Mouse (Mus musculus) splenic B cell, adult 2 months (primary cell): ENCODE results near the gene Poldip2.

Source experiments
- DNase-seq: peaks from one replicate; pipeline ENCODE4 v3.0.0-alpha.2; 2011; ENCODE audit warnings: low read depth, low spot score
- H3K27me3 ChIP-seq: 2 replicates; pipeline ENCODE4 v1.6.1; 2012; ENCODE audit warnings: mild to moderate bottlenecking, low read length, moderate library complexity, mixed read lengths; ENCODE audit not compliant: control insufficient read depth, poor library complexity, insufficient read depth, severe bottlenecking
- H3K36me3 ChIP-seq: 2 replicates; pipeline ENCODE4 v1.6.1; 2012; ENCODE audit warnings: mild to moderate bottlenecking, low read length, moderate library complexity, mixed read lengths; ENCODE audit not compliant: control insufficient read depth, poor library complexity, insufficient read depth, severe bottlenecking

Gene Poldip2

DNA sequence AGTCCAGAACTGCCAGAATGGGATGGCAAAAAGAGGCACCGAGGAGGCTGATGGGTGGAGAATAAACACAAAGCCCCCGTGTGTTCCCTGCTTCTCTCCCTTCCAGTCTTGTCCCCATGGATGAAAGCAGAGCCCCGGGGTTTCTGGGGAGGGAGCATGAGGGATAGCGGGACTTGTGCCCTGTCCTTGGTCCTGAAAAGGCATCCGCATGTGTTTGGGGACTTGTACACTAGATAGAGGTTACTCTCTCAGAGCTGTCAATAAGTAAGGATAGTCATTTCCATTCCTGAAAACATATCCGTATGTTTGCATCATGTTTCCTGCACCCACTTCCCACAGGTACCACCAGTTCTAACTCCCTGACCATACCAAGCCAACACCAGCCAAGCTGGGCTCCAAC, 16.1 kb upstream of the Poldip2 start:
- peak; percentile 50 for DNase-seq
- no peaks in the 10 kb centered on the region for H3K27me3 ChIP-seq

DNA sequence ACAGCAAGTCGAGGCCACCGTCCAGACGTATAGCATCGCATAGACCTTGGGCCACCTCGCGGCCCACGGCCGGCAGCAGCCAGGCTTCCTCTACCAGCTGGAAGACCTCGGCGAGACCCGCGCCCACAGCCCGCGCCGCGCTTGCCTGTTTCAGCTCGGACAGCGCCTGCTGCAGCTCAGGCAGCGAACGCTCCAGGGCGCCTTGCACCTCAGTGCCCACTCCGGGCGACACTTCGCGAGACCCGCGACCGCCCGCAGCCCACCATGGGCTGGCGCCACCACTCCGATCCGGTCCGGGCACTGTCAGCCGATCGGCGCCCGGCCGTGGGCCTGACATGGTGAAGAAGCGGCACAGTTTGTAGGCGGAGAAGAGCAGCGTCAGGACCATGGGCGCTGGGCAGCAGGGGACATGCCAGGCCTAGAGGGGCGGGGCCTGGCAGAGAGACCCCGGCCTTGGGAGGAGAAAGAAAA, 14.9 kb upstream of the Poldip2 start:
- peak; percentile 30 for DNase-seq
- no peaks in the 10 kb centered on the region for H3K27me3 ChIP-seq

More for the DNA sequence above, 16.1 kb upstream of the Poldip2 start:
- no peaks in the 10 kb centered on the region for H3K36me3 ChIP-seq

DNA sequence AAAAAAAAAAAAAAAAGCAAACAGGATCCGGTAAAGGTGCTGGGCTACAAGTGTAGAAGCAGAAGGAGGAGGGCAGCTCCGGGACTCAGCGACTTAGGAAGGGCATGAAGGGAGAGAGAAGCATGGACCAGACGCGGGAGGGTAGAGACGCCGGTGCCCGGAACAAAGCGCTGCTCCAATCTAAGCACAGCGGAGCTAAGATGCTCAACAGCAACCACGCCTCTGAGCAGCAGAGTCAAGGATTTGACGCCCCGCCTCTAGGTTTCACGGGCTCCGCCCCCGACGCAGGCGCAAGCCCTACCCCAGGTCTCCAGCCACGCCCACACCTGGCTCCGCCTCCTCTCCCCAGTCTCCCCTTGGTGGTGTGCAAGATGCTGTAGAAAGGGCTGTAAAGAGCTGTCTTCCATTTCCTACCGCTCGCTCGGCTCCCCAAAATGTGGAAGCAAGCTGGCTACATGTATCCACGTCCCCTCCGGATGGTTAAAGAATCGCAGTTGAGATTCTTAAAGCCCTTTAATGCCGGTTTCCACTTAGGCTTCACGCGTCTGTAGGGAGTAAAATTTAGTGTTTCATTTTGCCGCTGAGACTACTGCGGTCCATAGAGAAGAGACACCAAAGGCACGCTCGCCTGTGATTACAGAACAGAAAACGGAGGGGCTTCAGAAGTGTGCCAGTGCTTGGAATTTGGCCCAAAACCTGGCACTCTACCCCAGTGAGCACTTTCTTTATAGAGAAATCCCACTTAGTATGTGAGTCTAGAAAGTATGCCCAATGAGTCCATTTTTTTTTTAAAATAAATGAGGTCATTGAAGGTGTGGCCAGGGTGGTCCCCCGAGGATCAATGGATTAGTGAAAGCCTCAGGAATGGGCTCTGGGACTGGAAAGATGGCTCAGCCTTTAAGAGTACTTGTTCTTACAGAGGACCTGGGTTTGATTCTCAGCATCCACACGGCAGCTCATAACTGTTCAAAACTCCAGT, 14.2 kb upstream of the Poldip2 start, which contains the start of gene Sarm1:
Gene Sarm1, minus strand, starts transcription at position 211 of the 979 bp plus-strand sequence.
- H3K27me3 ChIP-seq: no peaks in the 10 kb centered on the region
- H3K36me3 ChIP-seq: no peaks in the 10 kb centered on the region
- peak; percentile 97 for DNase-seq

More for the DNA sequence above, 14.9 kb upstream of the Poldip2 start:
- H3K36me3 ChIP-seq: no peaks in the 10 kb centered on the region

DNA sequence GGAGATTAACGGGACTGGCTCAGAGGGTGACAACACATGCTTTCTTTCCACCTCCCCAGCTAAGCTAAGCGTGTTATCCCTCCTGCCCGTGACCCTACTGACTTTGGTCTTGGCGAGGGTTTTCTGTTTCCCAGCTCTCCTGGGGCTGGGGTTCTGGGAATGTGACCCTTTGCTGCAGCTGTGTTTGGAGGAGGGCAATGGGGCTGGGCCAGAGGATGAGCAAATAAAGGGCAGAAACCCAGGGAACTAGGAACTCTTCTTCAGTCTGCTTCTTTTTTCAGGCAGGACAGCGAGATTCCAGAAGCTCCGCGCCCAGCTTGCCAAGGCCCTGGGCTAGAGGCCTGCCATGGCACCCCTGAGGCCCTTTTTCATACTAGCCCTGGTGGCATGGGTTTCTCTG, 13.0 kb upstream of the Poldip2 start, which contains the start of gene Vtn:
Gene Vtn, plus strand, starts transcription at position 88 of the 400 bp plus-strand sequence.
- Histone ChIP-seq H3K27me3 (no peaks in the 10 kb centered on the region), H3K36me3 (no peaks in the 10 kb centered on the region)
- DNase-seq: no peak

DNA sequence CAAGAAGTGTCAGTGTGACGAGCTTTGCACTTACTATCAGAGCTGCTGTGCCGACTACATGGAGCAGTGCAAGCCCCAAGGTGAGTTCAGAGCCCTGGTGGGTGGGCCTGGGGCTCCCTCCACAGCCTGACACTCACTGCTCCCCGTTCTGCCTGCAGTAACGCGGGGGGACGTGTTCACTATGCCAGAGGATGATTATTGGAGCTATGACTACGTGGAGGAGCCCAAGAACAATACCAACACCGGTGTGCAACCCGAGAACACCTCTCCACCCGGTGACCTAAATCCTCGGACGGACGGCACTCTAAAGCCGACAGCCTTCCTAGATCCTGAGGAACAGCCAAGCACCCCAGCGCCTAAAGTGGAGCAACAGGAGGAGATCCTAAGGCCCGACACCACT, 12.4 kb upstream of the Poldip2 start:
- H3K27me3 ChIP-seq: no peaks in the 10 kb centered on the region
- no peak for DNase-seq
- H3K36me3 ChIP-seq: no peaks in the 10 kb centered on the region

DNA sequence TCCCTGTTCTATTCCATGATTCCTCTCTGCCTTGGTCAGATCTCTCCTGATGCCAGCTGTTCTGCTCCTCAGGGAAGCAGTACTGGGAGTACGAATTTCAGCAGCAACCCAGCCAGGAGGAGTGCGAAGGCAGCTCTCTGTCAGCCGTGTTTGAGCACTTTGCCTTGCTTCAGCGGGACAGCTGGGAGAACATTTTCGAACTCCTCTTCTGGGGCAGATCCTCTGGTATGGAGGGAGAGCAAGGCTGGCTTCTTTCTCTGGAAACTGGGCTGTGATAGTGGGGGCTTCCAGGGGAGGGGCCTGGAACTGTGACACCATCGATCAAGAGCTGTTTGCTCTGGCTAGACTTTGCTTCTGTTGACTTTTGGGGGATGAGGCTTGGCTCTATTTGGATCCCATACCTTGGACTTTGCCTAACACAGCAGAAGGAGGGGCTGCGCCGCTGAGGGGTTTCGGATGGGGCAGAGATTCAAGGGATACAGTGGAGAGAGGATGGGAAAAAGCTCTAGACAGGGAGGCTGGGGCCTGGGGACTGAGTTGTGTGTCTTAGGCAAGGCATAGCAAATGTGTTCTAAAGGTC, 11.3 kb upstream of the Poldip2 start:
- no peak for DNase-seq
- Histone ChIP-seq H3K36me3 (no peaks in the 10 kb centered on the region), H3K27me3 (no peaks in the 10 kb centered on the region)

DNA sequence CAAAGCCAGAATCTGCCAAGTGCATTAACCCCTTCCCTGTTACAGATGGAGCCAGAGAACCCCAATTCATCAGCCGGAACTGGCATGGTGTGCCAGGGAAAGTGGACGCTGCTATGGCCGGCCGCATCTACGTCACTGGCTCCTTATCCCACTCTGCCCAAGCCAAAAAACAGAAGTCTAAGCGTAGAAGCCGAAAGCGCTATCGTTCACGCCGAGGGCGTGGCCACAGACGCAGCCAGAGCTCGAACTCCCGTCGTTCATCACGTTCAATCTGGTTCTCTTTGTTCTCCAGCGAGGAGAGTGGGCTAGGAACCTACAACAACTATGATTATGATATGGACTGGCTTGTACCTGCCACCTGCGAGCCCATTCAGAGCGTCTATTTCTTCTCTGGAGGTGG, 10.5 kb upstream of the Poldip2 start:
- DNase-seq: no peak
- Histone ChIP-seq H3K27me3 (no peaks in the 10 kb centered on the region), H3K36me3 (no peaks in the 10 kb centered on the region; the same call in 1 of the 2 replicates)

DNA sequence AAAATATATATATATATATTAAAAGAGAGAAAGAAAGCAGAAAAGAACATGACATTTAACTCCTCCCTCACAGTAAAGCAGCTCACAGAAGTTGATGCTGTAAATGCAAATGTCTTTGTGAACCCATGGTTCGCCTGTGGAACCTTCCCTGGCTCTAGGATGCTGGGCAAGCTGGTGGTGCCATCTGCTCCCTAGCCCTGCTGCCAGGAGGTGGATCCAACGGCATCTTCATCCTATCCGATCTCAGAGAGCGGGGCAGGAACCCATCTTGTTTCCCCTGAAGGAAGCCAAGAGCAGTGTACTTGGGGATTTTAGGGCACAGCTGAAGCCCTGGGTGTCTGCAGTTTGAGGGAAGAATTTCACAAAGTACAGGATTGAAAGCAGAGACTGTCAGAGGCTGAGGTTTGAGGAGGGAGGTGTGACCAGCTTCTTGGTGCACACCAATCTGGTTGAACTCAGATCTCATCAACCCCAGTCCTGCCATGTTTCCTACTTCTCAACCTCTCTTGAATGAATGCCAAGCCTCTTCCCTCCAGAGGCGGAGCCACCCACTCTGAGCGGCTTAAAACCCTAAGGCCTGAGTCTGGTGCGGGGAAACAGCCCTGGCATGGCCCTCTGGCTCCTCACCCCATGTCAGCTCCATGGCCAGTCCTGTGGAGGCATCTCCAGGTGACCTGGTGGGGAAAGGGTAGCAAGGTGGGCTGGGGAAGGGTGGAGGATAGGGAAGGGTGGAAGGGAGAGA, 8.9 kb upstream of the Poldip2 start, which contains the start of gene Sebox:
Gene Sebox, plus strand, starts transcription at position 539 of the 742 bp plus-strand sequence.
- Histone ChIP-seq H3K36me3 (peaks cover 7% of the 10 kb centered on the region), H3K27me3 (no peaks in the 10 kb centered on the region)
- DNase-seq: no peak

DNA sequence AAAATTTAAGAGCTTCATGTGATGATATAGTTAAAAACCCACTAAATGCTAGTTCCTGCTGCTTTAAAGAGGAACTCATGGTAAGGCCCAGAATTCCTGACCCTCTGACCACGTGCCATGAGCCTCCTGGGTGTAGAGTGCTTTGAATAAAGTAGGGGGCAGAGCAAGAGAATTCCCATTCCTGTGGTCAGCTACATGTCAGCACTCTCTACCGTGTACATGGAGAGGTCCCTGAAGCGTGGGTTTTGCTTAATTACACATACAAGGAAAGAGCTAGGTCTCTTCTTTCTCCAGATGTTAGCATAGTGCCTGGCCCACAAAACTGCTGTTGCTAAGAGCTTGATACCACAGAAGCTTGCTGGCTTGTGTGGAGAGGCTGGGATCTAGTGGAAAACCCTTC, 6.6 kb upstream of the Poldip2 start:
- no peak for DNase-seq
- Histone ChIP-seq H3K27me3 (no peaks in the 10 kb centered on the region), H3K36me3 (peaks cover 7% of the 10 kb centered on the region)

DNA sequence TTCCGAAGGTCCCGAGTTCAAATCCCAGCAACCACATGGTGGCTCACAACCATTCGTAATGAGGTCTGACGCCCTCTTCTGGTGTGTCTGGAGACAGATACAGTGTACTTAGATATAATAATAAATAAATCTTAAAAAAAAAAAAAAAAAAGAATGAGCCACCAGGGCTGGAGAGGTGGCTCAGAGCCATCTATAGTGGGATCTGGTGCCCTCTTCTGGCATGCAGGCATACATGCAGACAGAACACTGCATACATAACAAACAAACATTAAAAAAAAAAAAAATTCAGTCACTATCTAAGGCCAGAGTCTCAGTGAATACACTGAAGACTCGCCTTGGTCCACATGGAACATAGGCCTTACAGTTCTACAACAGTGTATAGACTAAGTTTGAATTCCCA, 2.8 kb upstream of the Poldip2 start:
- DNase-seq: peak; percentile 65
- H3K36me3 ChIP-seq: peaks cover 7% of the 10 kb centered on the region
- H3K27me3 ChIP-seq: no peaks in the 10 kb centered on the region

DNA sequence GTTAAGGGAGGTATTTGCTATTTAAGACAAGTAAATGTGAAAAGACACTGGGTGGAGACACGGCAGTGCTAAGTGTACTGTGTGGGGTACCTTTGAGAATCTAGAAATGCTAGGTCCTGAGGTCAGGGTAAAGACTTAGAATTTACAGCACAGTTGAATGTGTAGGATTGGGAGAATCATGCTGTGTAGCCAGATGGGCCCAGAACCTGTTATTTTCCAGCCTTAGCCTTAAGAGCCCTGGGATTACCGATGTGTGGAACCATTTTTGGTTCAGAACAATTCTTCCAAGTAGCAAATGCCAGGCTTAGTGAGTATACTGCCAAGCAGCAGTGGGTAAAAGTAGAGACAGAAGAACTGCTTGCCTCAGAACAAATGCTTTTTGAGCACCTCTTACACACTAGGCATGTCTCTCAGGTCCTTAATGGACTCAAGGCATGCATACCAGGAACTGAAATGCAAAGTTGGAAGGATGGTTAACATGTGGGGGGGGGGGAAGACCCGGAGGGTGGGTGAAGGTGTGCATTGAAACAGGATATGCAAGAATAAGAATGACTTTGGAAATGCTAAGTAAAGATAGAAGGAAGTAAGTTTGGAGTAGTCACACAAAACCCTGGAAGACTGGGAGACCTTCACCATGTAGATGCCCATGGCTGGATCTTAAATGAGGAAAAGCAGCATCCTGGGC, 1.3 kb downstream of the Poldip2 start:
- Histone ChIP-seq H3K36me3 (no peaks in the 10 kb centered on the region; the same call in none of the 2 replicates), H3K27me3 (no peaks in the 10 kb centered on the region)
- DNase-seq: no peak

DNA sequence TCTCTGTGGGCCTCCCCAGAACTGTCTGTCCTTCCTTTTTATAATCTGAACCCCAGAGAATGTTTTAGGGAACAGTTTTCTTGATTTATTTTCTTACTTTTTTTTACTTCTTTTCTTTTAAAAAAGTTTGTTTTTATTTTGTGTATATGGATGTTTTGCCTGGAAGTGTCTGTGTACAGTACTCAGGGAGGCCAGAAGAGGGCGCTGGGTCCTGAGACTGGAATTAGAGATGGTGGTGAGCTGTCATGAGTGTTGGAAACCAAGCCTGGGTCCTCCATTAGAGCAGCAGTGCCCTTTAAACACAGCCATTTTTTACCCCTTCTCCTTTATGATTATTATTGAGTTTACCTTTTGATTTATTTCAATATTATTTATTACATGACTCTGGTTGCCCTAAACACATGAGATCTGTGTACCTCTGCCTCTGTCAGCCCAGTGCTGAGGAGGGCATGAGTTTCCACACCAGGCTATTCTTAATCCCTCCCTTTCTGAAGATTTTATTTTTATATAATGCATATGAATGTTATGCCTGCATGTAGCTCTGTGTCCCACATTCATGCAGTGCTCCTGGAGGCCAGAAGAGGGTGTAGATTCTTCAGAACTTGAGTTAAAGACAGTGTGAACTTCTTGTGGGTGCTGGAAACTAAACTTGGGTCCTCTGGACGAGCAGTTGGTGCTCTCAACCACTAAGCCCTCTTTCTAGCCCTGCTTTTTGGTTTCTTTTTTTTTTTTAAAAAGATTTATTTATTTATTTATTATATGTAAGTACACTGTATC, 3.7 kb downstream of the Poldip2 start:
- no peaks in the 10 kb centered on the region; the same call in 1 of the 2 replicates for H3K36me3 ChIP-seq
- H3K27me3 ChIP-seq: no peaks in the 10 kb centered on the region
- DNase-seq: peak; percentile 39

DNA sequence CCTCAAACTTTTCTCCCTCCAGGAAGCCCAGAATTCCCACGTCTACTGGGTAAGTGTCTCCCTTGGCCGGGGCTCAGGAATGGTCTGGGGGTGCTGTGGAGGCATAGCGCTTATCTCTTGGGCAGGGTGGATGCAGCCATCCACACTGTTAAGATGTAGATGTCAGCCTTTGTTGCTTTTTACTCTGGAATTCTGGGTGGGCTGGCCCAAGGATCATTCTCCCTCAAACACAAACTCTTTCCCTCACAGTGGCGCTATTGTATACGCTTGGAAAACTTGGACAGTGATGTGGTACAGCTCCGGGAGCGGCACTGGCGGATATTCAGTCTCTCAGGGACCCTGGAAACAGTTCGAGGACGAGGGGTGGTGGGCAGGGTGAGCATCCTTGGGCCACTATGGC, 6.9 kb downstream of the Poldip2 start:
- no peak for DNase-seq
- Histone ChIP-seq H3K36me3 (peaks cover 3% of the 10 kb centered on the region), H3K27me3 (no peaks in the 10 kb centered on the region)
